Mouse (Mus musculus): ENCODE results near the gene Cant1.

The Cant1 gene

DNA sequence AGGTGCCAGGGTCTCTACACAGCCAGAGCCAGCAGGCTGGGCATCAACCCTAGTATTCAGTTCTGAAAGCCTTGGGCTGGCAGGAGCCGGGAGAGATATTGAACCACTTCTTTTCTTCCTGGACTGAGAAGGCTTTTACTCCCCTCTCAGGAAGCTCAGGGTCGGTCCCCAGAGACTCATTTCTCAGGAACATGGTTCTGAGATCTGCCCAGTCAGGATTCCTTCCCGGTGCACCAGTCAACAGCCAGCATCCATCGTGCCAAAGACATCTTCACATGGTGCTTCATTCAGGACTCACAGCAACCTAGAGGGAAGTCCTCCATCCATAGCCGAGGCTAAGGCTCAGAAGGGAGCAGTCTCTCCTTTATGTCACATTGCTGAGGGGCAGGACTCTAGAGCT lies 44.4 kb downstream of the Cant1 start:
- no peak for DNase-seq (ENCODE audit: low read depth, low spot score)

DNA sequence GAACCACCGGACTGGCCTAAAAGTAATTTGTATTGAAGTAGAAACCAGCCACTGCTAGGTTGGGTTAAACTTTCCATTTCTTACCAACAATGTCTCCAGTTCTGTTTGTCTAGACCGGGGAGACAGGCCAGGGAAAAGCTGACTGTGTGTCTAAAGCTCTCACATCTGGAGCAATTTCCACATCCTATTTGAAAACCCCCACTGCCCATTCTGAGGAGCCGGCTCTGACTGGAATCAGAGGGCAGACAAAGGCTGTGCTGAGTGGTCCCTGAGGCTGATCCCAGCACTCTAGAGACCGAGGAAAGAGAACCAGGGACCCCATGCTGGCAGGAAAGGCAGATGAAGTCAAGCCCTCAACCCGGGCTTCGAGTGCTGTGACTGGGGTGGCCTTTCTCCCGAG lies 46.2 kb downstream of the Cant1 start:
- no peak for DNase-seq (ENCODE audit: low read depth, low spot score)

DNA sequence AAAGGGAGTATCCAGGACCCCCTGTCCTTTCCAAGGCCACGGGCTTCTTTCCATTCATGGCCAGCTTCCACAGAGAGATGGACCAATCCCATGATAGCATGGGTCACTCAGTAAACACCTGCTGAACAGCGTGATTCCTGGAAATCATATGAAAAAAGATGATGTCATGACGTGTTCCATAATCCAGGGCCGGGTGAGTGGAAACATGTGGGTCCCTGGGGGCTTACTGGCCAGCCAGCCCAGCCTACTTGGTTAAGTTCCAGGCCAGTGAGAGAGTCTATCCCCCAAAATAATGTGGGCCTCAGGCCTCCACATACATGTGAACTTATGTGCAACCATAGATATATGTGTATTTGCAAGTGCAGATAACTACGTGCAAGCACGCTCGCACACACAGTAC lies 47.0 kb downstream of the Cant1 start:
- DNase-seq (ENCODE audit: low read depth, low spot score): no peak

DNA sequence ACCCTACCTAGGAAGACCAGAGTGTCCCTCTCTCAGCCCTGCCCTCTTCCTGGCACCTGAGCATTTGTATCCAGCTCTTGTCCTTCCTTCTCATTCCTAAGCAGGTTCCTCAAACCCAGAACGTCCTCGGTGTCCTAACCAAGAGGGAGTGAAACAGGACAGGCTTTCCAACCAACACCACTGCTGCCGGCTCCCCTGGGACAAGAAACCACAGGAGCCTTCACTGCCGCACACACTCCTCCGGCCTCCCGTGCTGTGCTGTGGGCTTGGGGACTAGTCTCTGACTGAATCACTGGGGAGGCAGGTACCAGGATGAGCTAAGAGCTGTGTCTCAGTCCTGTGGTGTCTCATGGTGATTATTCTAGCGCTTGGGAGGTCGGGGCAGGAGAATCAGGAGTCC lies 49.2 kb downstream of the Cant1 start:
- no peak for DNase-seq (ENCODE audit: low read depth, low spot score)

DNA sequence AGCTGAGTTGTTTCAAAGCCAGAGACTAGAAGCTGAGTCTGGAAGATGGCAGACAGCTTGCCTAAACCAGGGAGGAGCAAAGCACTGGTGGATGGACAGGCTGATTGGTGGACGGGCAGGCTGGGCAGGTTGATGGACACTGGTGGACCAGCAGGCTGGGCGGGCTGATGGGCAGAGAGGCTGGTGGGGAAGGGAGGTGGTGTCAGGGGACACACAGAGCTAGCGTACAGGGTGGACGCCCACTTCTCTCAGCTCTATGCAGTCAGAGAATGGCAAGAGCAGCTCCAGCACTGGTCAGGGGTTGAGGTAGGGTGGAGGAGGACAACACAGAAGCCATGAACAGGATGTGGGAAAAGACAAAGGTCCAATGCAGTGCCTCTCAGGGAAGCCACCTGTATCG lies 49.6 kb downstream of the Cant1 start:
- no peak for DNase-seq (ENCODE audit: low read depth, low spot score)

DNA sequence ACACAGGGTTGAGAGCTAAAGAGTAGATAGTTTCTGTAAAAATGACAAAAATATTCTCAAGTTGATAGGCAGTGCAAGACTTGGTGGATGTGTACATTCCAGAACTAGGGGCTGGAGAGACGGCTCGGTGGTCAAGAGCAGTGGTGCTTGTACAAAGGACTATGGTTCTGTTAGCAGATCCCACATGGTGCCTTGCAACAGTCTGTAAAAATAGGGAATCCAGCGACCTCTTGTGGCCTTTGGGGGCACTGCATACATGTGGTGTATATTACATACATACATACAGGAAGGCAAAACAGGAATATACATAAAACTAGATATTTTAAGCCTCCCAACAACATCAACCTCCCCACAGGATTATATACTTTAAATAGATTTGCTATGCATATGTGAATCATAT lies 50.6 kb downstream of the Cant1 start:
- peak; percentile 8 for DNase-seq (ENCODE audit: low read depth, low spot score)

DNA sequence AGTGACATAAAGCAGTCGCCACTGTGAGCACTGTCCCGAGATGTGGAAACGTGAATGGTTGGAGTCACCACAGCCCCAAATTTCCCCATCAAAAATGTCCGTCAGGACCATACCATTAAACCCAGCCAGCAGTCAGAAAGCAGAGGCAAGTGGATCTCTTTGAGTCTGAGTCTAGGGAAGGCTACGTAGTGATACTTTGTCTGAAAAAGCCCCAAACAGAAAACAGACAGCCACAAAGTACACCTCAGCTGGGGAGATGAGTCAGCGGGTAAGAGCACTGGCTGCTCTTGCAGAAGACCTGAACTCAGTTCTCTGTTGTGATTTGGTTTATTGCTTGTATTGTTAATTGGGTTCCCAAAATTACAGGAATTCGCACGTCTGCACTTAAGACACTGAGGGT lies 52.3 kb downstream of the Cant1 start:
- no peak for DNase-seq (ENCODE audit: low read depth, low spot score)

DNA sequence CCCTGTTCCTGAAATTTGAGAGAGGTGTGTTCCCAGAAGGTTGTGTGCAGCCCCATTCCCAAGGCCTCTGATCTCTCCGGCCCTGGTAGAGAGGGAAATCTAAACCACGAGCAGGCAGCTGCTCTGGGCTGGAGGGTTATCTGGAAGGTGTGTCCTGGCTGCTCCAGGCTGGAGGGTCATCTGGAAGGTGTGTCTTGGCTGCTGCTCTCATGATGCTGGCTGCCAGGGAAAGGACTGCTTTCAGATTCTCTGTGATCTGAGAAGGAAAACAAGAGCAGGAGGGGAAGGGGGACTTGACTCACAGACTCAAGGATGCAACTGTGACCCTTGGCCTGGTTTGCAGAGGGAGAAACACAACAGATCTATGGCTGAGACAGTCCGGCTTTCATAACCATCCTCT lies 52.8 kb downstream of the Cant1 start:
- DNase-seq (ENCODE audit: low read depth, low spot score): no peak

DNA sequence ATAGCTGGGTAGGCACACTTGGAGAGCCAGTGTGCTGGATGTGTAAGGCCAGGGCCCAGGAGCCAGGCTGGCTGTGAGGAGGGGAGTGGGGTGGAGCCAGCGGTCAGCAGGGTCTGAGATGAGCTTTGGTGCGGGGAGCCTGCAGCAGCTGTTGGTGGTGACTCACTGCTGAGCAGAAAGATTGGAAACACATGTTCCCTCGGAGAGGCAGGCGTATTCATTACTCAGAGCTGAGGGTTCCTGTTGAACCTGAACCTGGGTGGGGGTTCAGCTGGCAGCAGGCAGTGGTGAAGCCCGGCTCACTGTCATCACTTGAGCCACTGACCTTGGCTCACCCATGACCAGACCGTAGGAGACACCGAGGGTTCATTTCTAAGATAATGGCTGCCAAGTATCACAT lies 53.7 kb downstream of the Cant1 start:
- no peak for DNase-seq (ENCODE audit: low read depth, low spot score)

DNA sequence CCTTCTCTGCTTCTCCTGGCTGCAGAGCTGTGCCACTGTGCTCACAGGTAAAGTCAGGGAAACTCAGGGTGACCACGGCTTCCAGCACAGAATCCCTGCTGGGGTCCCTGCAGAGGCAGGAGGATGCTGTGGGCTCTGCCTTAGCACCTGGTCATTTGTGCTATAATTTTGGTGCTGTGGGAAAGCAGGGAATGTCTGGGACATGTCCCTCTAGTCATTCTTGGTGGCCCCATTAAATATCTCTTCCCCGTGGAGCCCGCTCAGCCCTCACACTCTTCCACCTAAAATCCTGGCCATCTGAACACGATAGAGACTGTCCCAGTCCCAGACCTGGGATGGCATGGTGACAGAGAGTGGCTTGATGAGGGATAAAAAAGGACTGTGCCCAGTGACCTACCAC lies 54.9 kb downstream of the Cant1 start:
- no peak for DNase-seq (ENCODE audit: low read depth, low spot score)

DNA sequence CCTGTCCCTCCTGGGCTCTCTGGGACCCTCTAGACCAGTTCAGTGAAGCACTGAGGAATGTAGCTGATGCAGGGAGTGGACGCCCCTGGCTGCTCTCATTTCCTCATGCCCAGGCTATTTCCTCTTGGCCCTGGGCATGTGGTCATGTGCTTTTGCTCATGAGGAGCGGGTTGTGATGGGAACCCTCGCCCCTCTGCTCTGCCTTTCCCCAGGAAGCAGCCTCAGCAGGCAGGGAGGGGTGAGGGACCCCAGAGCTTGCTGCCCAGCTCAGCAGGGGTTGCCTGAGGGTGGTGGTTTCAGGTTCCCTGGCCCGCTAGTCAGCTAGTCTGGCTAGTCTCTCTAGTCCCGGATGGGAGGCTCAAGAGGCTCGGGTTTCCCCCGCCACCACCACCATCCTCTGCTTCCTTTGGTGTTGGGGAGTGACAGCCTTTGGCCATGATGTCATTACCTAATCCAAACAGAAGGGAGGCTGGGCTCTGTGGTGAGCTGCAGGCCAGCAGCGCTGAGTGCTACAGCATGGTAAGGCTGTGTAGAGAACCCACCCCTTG lies 55.8 kb downstream of the Cant1 start:
- DNase-seq (ENCODE audit: low read depth, low spot score): no peak

DNA sequence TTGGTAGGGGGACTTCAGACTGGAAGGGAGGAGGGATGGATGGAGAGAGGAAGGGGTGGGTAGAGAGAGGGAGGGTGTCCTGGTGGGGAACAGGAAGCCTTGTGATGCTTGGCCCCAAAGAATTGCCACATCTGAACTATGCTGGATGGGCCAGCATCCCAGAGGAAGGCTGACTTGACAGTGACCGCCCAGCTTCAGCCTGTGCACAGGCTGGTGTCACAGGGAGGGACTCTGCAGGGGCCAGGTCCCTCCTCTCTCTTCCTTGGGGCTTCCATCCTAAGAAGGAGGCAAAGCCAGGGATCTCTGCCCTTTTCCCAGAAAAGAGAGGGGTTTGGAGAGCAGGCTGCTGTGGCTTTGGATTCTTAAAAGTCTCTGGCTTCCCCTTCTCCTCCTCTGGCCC lies 56.4 kb downstream of the Cant1 start:
- no peak for DNase-seq (ENCODE audit: low read depth, low spot score)

DNA sequence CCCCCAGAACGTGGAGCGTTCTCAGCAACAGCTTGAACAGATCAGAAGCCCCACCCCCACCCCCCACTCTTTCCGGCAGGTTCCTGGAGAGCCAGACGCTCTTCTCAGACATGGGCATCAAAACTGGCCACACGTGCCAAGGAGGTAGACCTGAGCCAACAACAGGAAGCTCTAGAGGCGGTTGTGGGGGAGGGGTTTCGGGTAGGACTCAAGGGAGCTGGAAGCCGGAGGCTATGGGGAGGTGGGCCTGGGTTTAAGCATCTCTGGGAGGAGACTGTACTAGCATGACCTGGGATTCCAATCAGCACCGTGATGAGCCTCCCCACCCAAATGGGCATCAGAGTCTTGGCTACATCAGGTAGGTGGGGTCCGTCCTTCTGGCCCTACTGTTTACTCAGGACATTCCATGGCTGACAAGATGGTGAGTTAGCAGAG lies 58.0 kb downstream of the Cant1 start:
- DNase-seq (ENCODE audit: low read depth, low spot score): no peak

DNA sequence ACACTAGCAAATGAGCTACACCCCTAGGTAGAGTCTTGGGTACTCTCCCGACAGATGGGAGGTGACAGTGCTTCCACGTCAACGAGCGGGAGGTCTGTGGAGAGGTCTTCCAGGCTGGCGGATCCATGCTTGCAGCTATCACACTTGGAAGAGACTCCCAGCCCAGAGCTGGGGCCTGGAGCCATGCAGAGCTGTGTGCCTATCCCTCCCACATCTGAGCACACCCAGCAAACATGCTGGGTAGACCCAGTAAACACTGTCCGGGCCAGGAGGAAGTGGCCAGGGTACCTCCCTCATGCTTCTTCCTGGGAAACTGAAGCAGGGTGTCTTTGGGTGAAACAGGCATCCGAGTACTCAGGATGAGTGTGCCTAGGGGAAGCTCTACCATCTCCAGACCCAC lies 58.4 kb downstream of the Cant1 start:
- DNase-seq (ENCODE audit: low read depth, low spot score): no peak
